Mouse (Mus musculus): Measurements from ENCODE around the gene Gm15294.

The Gm15294 gene

GRCm38 (mm10) chrX:141875135-141875534 is at the start of gene Gm15294:
Gm15294 (minus strand) TSS chrX:141875235.
- no peak for DNase-seq (ENCODE audit: low read depth, low spot score)

DNA sequence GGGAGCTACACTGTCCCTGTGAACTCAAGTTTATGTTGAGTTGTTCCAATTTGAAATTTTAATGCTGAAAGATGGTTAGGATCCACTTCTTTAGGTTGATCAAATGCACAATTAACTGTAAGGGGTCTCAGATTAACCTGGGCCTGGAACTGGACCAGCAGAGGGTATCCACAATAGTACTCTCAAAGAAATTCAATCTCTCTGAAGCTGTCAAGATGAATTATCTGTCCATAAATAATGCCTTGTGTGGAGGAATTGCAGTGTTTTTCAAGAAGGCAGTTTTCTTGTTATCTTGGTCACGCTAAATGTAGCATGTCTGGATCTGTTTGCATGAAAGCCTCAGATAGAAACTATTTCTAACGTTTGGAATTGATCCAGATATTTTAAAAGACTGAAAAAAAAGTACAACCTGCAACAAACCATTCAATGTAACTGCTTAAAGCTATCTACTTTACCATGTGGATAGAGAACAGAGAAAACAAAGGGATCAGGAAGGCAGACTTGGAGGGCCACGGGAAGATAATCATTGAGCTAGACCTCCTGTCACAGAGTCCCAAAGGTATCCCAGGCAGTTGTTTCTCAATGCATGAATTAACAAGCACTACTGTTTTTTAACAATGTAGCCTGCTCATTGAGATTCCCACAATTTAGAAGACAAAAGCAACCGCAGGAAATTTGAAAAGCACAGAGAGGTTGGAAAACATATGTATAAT is 9.5 kb upstream of the Gm15294 start:
- DNase-seq (ENCODE audit: low read depth, low spot score), result no peak

DNA sequence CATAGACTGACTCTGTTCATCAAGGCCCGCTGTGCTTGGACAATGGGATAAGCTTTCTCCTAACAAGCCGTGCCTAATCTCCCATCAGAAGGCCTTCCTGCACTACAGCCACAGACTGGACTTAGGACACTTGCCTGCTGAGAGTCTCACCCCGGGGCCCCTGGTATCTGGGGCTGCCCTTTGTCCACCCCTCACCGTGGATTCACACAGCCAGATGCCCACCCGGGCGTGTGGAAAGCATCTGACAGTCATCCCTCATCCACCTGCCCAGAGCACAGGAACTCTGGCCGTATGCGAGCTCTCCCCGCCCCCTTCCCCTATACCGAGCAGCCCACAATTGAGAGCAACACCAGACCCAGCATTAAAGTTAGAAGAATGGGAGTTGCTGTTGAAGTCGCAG is 1.0 kb downstream of the Gm15294 start:
- no peak for DNase-seq (ENCODE audit: low read depth, low spot score)

GRCm38 (mm10) chrX:141873597-141873996 is 1.4 kb downstream of the Gm15294 start:
- DNase-seq (ENCODE audit: low read depth, low spot score), result no peak

GRCm38 (mm10) chrX:141855684-141856396 is 19.2 kb downstream of the Gm15294 start:
- DNase-seq (ENCODE audit: low read depth, low spot score), result no peak
